Mouse (Mus musculus) embryo, embryonic 11.5 days (tissue): ENCODE measurements at regions not wholly inside any gene's neighbourhood (a gene's known extent, or its start where the extent isn't known, plus 50 kb on each side); places are given as distances from the start of the nearest gene placed in this dataset.

Experiments
- DNase-seq: peaks from one replicate; pipeline ENCODE4 v3.0.0-alpha.2; 2012; ENCODE audit warnings: low read depth, low spot score

- no peak for DNase-seq
These were observed 108.8 kb upstream of the Ptpn1 start for GRCm38 (mm10) chr2:167823044-167823443.

- no peak for DNase-seq
These were observed 110.7 kb upstream of the Ptpn1 start for GRCm38 (mm10) chr2:167821186-167821585.

GRCm38 (mm10) chr2:167818799-167819198, 113.1 kb upstream of the Ptpn1 start:
- no peak for DNase-seq

GRCm38 (mm10) chr2:167817030-167817429, 114.8 kb upstream of the Ptpn1 start:
- no peak for DNase-seq

- no peak for DNase-seq
These were observed 116.7 kb upstream of the Ptpn1 start for GRCm38 (mm10) chr2:167815123-167815522.

GRCm38 (mm10) chr2:167809256-167809655, 119.6 kb upstream of the Tmem189 start:
- no peak for DNase-seq

- DNase-seq: no peak
These were observed 116.1 kb upstream of the Tmem189 start for GRCm38 (mm10) chr2:167805629-167806304.

- no peak for DNase-seq
These were observed 115.0 kb upstream of the Tmem189 start for GRCm38 (mm10) chr2:167804493-167805227.

- no peak for DNase-seq
These were observed 112.9 kb upstream of the Tmem189 start for GRCm38 (mm10) chr2:167802494-167802893.

- no peak for DNase-seq
These were observed 111.8 kb upstream of the Tmem189 start for GRCm38 (mm10) chr2:167801389-167801788.

GRCm38 (mm10) chr2:167800648-167801245, 111.1 kb upstream of the Tmem189 start:
- no peak for DNase-seq

GRCm38 (mm10) chr2:167799629-167800387, 110.2 kb upstream of the Tmem189 start:
- no peak for DNase-seq

- DNase-seq: no peak
These were observed 109.4 kb upstream of the Tmem189 start for GRCm38 (mm10) chr2:167798969-167799513.

- DNase-seq: no peak
These were observed 108.6 kb upstream of the Tmem189 start for GRCm38 (mm10) chr2:167798076-167798782.

GRCm38 (mm10) chr2:167795491-167795890, 105.9 kb upstream of the Tmem189 start:
- no peak for DNase-seq

GRCm38 (mm10) chr2:167793916-167794315, 104.3 kb upstream of the Tmem189 start:
- no peak for DNase-seq

GRCm38 (mm10) chr2:167792753-167793152, 103.1 kb upstream of the Tmem189 start:
- DNase-seq: no peak

- DNase-seq: no peak
These were observed 102.7 kb upstream of the Tmem189 start for GRCm38 (mm10) chr2:167792330-167792729.

GRCm38 (mm10) chr2:167789471-167789923, 99.9 kb upstream of the Tmem189 start:
- no peak for DNase-seq

GRCm38 (mm10) chr2:167786951-167787350, 97.3 kb upstream of the Tmem189 start:
- DNase-seq: no peak

- DNase-seq: no peak
These were observed 94.7 kb upstream of the Tmem189 start for GRCm38 (mm10) chr2:167784353-167784752.
